In genomic region chr17:46143578-46144423, GRCm38 (mm10) we compare ENCODE assay signal across 8 mouse cellular contexts. TPM values are rescaled to one million over a fixed set of nuclear protein-coding genes. Genes with fewer than 3 reads are reported as not detected.
A peak's percentile ranks its signal among the peaks of the same experiment; 100 is the strongest.
DNase-seq lines count a peak whose midpoint lies in the region; ATAC-seq and TF ChIP-seq lines count a peak whose summit lies in the region.

Gene Rsph9, minus strand, starts transcription at chr17:46144216.

- H3K9ac ChIP-seq in forebrain, embryonic 13.5 days, result peak within 1 kb of the TSS; percentile 64
- H3K9ac ChIP-seq in heart, embryonic 16.5 days (ENCODE audit: low read length), result peak within 1 kb of the TSS; percentile 43
- H3K9ac ChIP-seq in liver, embryonic 14.5 days (replicated peaks), result peak within 1 kb of the TSS; percentile 56

- no peaks in the 10 kb centered on the region; the same call in 1 of the 2 replicates for H3K4me1 ChIP-seq in cerebellum, adult 2 months (ENCODE audit: control insufficient read depth, insufficient read depth, low read length)
- H3K4me1 ChIP-seq in forebrain, embryonic 13.5 days, result peaks cover 15% of the 10 kb centered on the region
- peaks cover 8% of the 10 kb centered on the region; the same call in 1 of the 2 replicates for H3K4me1 ChIP-seq in heart, embryonic 16.5 days (ENCODE audit: control insufficient read depth, insufficient read depth, low read length)
- peaks cover 14 to 22% of the 10 kb centered on the region in 2 experiments for H3K4me1 ChIP-seq in liver, embryonic 14.5 days (replicated peaks; ENCODE audit: control insufficient read depth in 2 of 2, insufficient read depth in 2 of 2, low read length in 1 of 2)

- TF ChIP-seq EP300 in liver, embryonic 14.5 days (IDR thresholded peaks at IDR 0.05; ENCODE audit: low read depth), result no peak

- peaks cover 35% of the 10 kb centered on the region for H3K36me3 ChIP-seq in forebrain, embryonic 13.5 days (ENCODE audit: poor library complexity, severe bottlenecking)
- H3K36me3 ChIP-seq in heart, embryonic 16.5 days (ENCODE audit: control insufficient read depth, insufficient read depth), result peaks cover 19% of the 10 kb centered on the region
- peaks cover 39% of the 10 kb centered on the region for H3K36me3 ChIP-seq in liver, embryonic 14.5 days (replicated peaks; ENCODE audit: control insufficient read depth, insufficient read depth, low read depth)

- no peak for TF ChIP-seq CTCF in cerebellum, adult 2 months (IDR thresholded peaks at IDR 0.05; ENCODE audit: borderline replicate concordance, insufficient read depth, low read depth, low read length)
- TF ChIP-seq CTCF in liver, embryonic 14.5 days (IDR thresholded peaks at IDR 0.05; ENCODE audit: low read depth), result 0 out of 2 replicates have a peak, but pooled peaks have one; percentile 13

- peak; percentile 95 for ATAC-seq in forebrain, embryonic 13.5 days
- ATAC-seq in heart, embryonic 16.5 days (replicated peaks; ENCODE audit: extremely low read depth, insufficient read depth, low FRiP score), result peak; percentile 91
- peak; percentile 92 for ATAC-seq in liver, embryonic 14.5 days (ENCODE audit: insufficient read depth)

- no peaks in the 10 kb centered on the region for H3K27me3 ChIP-seq in cerebellum, adult 2 months (ENCODE audit: control insufficient read depth, insufficient read depth, low read length)
- H3K27me3 ChIP-seq in forebrain, embryonic 13.5 days, result no peaks in the 10 kb centered on the region
- no peaks in the 10 kb centered on the region; the same call in 1 of the 2 replicates for H3K27me3 ChIP-seq in heart, embryonic 16.5 days (ENCODE audit: control insufficient read depth, insufficient read depth, low read length)
- no peaks in the 10 kb centered on the region for H3K27me3 ChIP-seq in liver, embryonic 14.5 days (ENCODE audit: control insufficient read depth, insufficient read depth, low read length)

- peak within 1 kb of the TSS; percentile 39 for H3K4me3 ChIP-seq in cerebellum, adult 2 months (replicated peaks; ENCODE audit: insufficient read depth, low read depth, low read length)
- H3K4me3 ChIP-seq in forebrain, embryonic 13.5 days, result peak within 1 kb of the TSS; percentile 51
- H3K4me3 ChIP-seq in heart, embryonic 16.5 days (ENCODE audit: low read length), result peak within 1 kb of the TSS; percentile 50
- peak within 1 kb of the TSS; percentile 35 to 46 for H3K4me3 ChIP-seq in liver, embryonic 14.5 days (ENCODE audit: insufficient read depth in 1 of 2, low read depth in 2 of 2, low read length in 2 of 2)

- no peak within 1 kb of the TSS for H3K27ac ChIP-seq in cerebellum, adult 2 months (ENCODE audit: insufficient read depth, low read length)
- H3K27ac ChIP-seq in forebrain, embryonic 13.5 days, result no peak within 1 kb of the TSS
- H3K27ac ChIP-seq in heart, embryonic 16.5 days (ENCODE audit: low read length), result peak within 1 kb of the TSS; percentile 3
- H3K27ac ChIP-seq in liver, embryonic 14.5 days, result peak within 1 kb of the TSS; percentile 30

- peak within 1 kb of the TSS; percentile 80 for H3K4me2 ChIP-seq in forebrain, embryonic 13.5 days
- H3K4me2 ChIP-seq in heart, embryonic 16.5 days (ENCODE audit: low read depth, low read length), result peak within 1 kb of the TSS; percentile 76
- peak within 1 kb of the TSS; percentile 64 for H3K4me2 ChIP-seq in liver, embryonic 14.5 days (ENCODE audit: low read depth)

- DNase-seq in cerebellum, adult 2 months, result no peak
- DNase-seq in cerebellum, postnatal 36 days, result no peak
- peak; percentile 90 to 93 for DNase-seq in kidney, postnatal 25 days
- DNase-seq in liver, embryonic 14.5 days (ENCODE audit: low read depth in 3 of 3, low spot score in 3 of 3), result peak; percentile 69 to 78 (median 72)
- DNase-seq in natural killer cell, adult 2 months (ENCODE audit: low spot score in 2 of 2), result peak; percentile 71 to 74
- DNase-seq in telencephalon, adult 2 months (ENCODE audit: low read depth, low spot score), result peak; percentile 74

- H3K9me3 ChIP-seq in forebrain, embryonic 13.5 days (replicated peaks), result no peaks in the 10 kb centered on the region
- no peaks in the 10 kb centered on the region for H3K9me3 ChIP-seq in heart, embryonic 16.5 days (replicated peaks; ENCODE audit: control insufficient read depth, low read length)
- no peaks in the 10 kb centered on the region for H3K9me3 ChIP-seq in liver, embryonic 14.5 days (ENCODE audit: control insufficient read depth, low read length)

- WGBS in cerebellum, adult 2 months, result 21% methylated on average over 37 of the region's 37 CpGs
- 6% methylated on average over 37 of the region's 37 CpGs for WGBS in forebrain, embryonic 13.5 days
- WGBS in heart, embryonic 16.5 days, result 7% methylated on average over 37 of the region's 37 CpGs
- 8% methylated on average over 37 of the region's 37 CpGs for WGBS in liver, embryonic 14.5 days (ENCODE audit: insufficient replicate concordance)

- no peak for TF ChIP-seq POLR2A in cerebellum, adult 2 months (IDR thresholded peaks at IDR 0.05; ENCODE audit: borderline replicate concordance, insufficient read depth, low read length)

RNA-seq across cellular contexts. Expression of gene Rsph9, which starts in this region (rescaled TPM):
- 10.5 and 11.9 TPM in 2 replicates for polyA plus RNA-seq in cerebellum, adult 2 months (2012; rRNA removed)
- 22.1 and 26.1 TPM in 2 replicates for polyA plus RNA-seq in forebrain, embryonic 13.5 days (2015; fragmentation: Nextera tagmentation; extraction: Ambion mirVana)
- 6.9 and 8.0 TPM in 2 replicates for polyA plus RNA-seq in heart, embryonic 16.5 days (2015; fragmentation: Nextera tagmentation; extraction: Ambion mirVana)
- polyA plus RNA-seq in liver, embryonic 14.5 days (2012; rRNA removed), result 0.39 and 0.63 TPM in 2 replicates
- polyA plus RNA-seq in liver, embryonic 14.5 days (2014; fragmentation: Nextera tagmentation; extraction: Ambion mirVana), result 0.71 and 0.77 TPM in 2 replicates

Comparison
In these comparisons a context has a peak if more than half of its experiments do, and no peak if none do; other contexts are left out.
1. Peak in DNase-seq, ATAC-seq, H3K4me3 ChIP-seq, H3K27ac ChIP-seq, H3K9ac ChIP-seq and H3K4me2 ChIP-seq in liver, embryonic 14.5 days; RNA of the gene not detected or under 1 TPM.
2. DNase-seq: peak in kidney, postnatal 25 days (2 of 2), natural killer cell, adult 2 months (2 of 2) and telencephalon, adult 2 months (single experiment); none in cerebellum, adult 2 months (0 of 2) and cerebellum, postnatal 36 days (0 of 2).
3. Peak in every context shown above with its lines, with median percentiles within 50 percentile points of each other: H3K4me3 ChIP-seq, ATAC-seq, H3K4me2 ChIP-seq and H3K9ac ChIP-seq.